Mouse (Mus musculus) heart, adult 2 months (tissue): ENCODE results near the gene Smco3. TPM values are rescaled to one million over a fixed set of nuclear protein-coding genes. Genes with fewer than 3 reads are reported as not detected.
A peak's percentile ranks its signal among the peaks of the same experiment; 100 is the strongest.
"Not testable (repeated sequence)": the region's sequence is repeated elsewhere in the genome, so short reads cannot be mapped to it uniquely, and the experiment has no call there.

Source experiments
- DNase-seq, 2 experiments: peaks; one replicate each; pipeline ENCODE4 v3.0.0; 2021
- H3K27ac ChIP-seq: fragments of 200-600 bp; 2 replicates; pipeline ENCODE4 v1.8.1; 2022
- H3K27me3 ChIP-seq: fragments of 200-500 bp; 2 replicates; pipeline ENCODE4 v1.6.1; 2012; ENCODE audit warnings: mild to moderate bottlenecking, low read length, inconsistent platforms, mixed read lengths; ENCODE audit not compliant: control insufficient read depth, insufficient read depth
- H3K36me3 ChIP-seq: fragments of 200-500 bp; 2 replicates; pipeline ENCODE4 v1.6.1; 2012; ENCODE audit warnings: low read length, inconsistent platforms; ENCODE audit not compliant: control insufficient read depth, insufficient read depth
- H3K4me1 ChIP-seq: fragments of 200-500 bp; 2 replicates; pipeline ENCODE4 v1.6.1; 2011; ENCODE audit warnings: low read length; ENCODE audit not compliant: control insufficient read depth, insufficient read depth
- H3K4me3 ChIP-seq: fragments of 200-600 bp; 2 replicates; pipeline ENCODE4 v1.8.1; 2022
- H3K79me2 ChIP-seq: fragments of 200-500 bp; replicated peaks from 2 replicates; pipeline ENCODE4 v1.6.1; 2012; ENCODE audit warnings: mild to moderate bottlenecking, inconsistent platforms, low read length, moderate library complexity, mixed read lengths; ENCODE audit not compliant: control insufficient read depth, insufficient read depth
- H3K9ac ChIP-seq: fragments of 200-500 bp; 2 replicates; pipeline ENCODE4 v1.6.1; 2012; ENCODE audit warnings: low read depth, mild to moderate bottlenecking, control low read depth, inconsistent platforms, low read length, mixed read lengths
- CTCF ChIP-seq: fragments of 200-600 bp; IDR thresholded peaks from 2 replicates; pipeline ENCODE4 v1.8.1; 2022; ENCODE audit warnings: antibody characterized with exemption, mild to moderate bottlenecking, moderate library complexity
- EP300 ChIP-seq: fragments of 200-500 bp; IDR thresholded peaks from 2 replicates; pipeline ENCODE4 v1.6.1; 2011; ENCODE audit warnings: low read depth, low read length, control low read depth; ENCODE audit not compliant: insufficient read depth
- POLR2A ChIP-seq: fragments of 200-500 bp; IDR thresholded peaks from 2 replicates; pipeline ENCODE4 v1.6.1; 2011; ENCODE audit warnings: mild to moderate bottlenecking, low read depth, low read length, control low read depth; ENCODE audit not compliant: insufficient read depth
- WGBS: fragments of 180-500 bp; shearing (Covaris S2); methylation state at CpG from one replicate; pipeline ENCODE4 v1.1.7; 2018; 5-methylcytosine and 5-hydroxymethylcytosine counted together
- intact Hi-C: fragments of 180-260 bp; cut with DNase I; formaldehyde crosslinking; loops from one replicate; pipeline ENCODE4 v1.15.1; 2025
- polyA plus RNA-seq: library from polyadenylated mRNA; depleted of rRNA; stranded (reverse); fragments of >200 nt; gene quantifications from 2 replicates; pipeline ENCODE4 v1.2.3, GENCODE M21; 2012
- total RNA-seq, 2 experiments: library from RNA; stranded (reverse); gene quantifications; 2 replicates each; pipeline ENCODE4 v1.2.3; 2021

The Smco3 gene
- total and polyA plus RNA-seq, 3 experiments = 0.04 TPM; not detected in 2

GRCm38 (mm10) chr6:136804705-136805408, 30.4 kb downstream of the Smco3 start:
- H3K27ac ChIP-seq = peak overlapping the region; percentile 99
- TF ChIP-seq POLR2A (no peak), CTCF (no peak), EP300 (no peak)
- 18% methylated on average over 9 of the region's 9 CpGs for WGBS
- H3K36me3 ChIP-seq = no peaks in the 10 kb centered on the region
- H3K9ac ChIP-seq = no peak overlapping the region
- H3K4me3 ChIP-seq = peak overlapping the region; percentile 71
- DNase-seq = no peak
- H3K79me2 ChIP-seq = no peaks in the 10 kb centered on the region
- intact Hi-C loops = loop anchor here (1.0 kb wide), 1 partner anchor 22 kb away; the partner anchor contains the start of gene BC049715
- peaks cover 4% of the 10 kb centered on the region for H3K4me1 ChIP-seq
- no peaks in the 10 kb centered on the region for H3K27me3 ChIP-seq

DNA sequence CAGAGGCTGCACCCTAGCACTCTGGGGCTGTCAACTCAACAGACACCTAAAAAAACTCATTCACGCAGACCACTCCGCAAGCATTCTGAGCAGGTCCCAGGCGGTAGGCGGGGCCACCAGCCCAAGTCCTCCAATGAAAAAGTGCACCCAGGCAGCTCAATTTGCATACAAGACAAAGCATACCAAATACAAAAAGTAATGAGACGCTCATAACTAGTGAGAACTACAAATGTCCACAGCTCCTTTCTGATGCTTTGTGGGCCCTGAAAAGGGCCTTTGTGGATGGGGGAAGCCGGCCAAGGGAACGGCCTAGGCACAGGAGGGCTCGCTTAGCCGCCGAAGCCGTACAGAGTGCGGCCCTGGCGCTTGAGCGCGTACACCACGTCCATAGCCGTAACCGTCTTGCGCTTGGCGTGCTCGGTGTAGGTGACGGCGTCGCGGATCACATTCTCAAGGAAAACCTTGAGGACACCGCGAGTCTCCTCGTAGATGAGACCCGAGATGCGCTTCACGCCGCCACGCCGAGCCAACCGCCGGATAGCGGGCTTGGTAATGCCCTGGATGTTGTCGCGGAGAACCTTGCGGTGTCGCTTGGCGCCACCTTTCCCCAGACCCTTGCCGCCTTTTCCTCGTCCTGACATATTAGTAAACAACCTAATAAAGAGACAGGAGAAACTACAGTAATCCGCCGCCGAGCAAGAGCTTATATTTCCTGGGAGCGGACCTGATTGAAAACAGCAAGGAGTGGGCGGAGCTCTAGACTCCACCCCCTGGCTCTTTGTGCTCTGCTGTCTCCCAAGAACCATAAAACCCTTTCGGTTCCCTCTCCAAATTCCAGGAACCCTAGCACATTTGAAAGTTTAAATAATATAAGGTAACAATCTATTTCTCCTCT, 31.3 kb downstream of the Smco3 start, which contains the start of gene Hist4h4:
Hist4h4 (minus strand) TSS at position 677 of the 895 bp plus-strand sequence.
- H3K9ac ChIP-seq = peak within 1 kb of the TSS; percentile 77
- WGBS = under 1% methylated on average over 50 of the region's 50 CpGs
- H3K4me1 ChIP-seq = peaks cover 4% of the 10 kb centered on the region
- peak within 1 kb of the TSS; percentile 71 for H3K4me3 ChIP-seq
- DNase-seq = peak; percentile 96 to 99
- peak within 1 kb of the TSS; percentile 99 for H3K27ac ChIP-seq
- H3K36me3 ChIP-seq = no peaks in the 10 kb centered on the region
- no peaks in the 10 kb centered on the region for H3K79me2 ChIP-seq
- no peaks in the 10 kb centered on the region for H3K27me3 ChIP-seq
- intact Hi-C loops = loop anchor here (1.0 kb wide), 1 partner anchor 23 kb away; the partner anchor contains the start of gene BC049715
- TF ChIP-seq POLR2A (peak; percentile 100), EP300 (peak; percentile 90), CTCF (no peak)

- Histone ChIP-seq H3K9ac (peak overlapping the region; percentile 24; the same call in 1 of the 2 replicates), H3K4me3 (peak overlapping the region; percentile 71), H3K36me3 (no peaks in the 10 kb centered on the region), H3K27me3 (no peaks in the 10 kb centered on the region), H3K4me1 (peaks cover 4% of the 10 kb centered on the region), H3K79me2 (no peaks in the 10 kb centered on the region), H3K27ac (peak overlapping the region; percentile 99)
- intact Hi-C loops = no loop called here
- no peak for DNase-seq
- WGBS = 9% methylated on average over 12 of the region's 12 CpGs
- TF ChIP-seq CTCF (no peak), POLR2A (no peak), EP300 (no peak)
These were observed 32.0 kb downstream of the Smco3 start for GRCm38 (mm10) chr6:136803093-136803738.

DNA sequence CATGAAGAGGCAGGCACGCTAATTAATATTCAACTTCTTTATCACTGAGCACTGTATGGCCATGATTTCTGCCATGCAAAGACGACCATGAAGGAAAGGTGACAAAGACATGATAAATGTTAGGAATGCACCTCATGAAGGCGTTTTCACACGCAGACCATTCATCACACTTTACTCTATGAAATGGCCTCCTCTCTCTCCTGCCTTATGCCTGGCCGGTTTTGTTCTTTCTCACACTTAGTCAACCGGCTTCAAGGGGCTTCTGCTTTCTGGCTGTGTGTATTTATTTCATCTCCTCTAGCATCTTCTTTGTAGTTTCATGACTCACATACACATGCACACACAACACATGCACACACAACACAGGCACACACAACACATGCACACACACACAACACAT, 34.0 kb downstream of the Smco3 start:
- TF ChIP-seq EP300 (no peak), POLR2A (no peak), CTCF (no peak)
- intact Hi-C loops = no loop called here
- Histone ChIP-seq H3K79me2 (no peaks in the 10 kb centered on the region), H3K9ac (no peak overlapping the region), H3K4me3 (no peak overlapping the region), H3K27ac (no peak overlapping the region), H3K27me3 (no peaks in the 10 kb centered on the region), H3K4me1 (peaks cover 4% of the 10 kb centered on the region), H3K36me3 (no peaks in the 10 kb centered on the region)
- DNase-seq = no peak
- WGBS = 81% methylated on average over 6 of the region's 6 CpGs

GRCm38 (mm10) chr6:136800710-136801109, 34.5 kb downstream of the Smco3 start:
- H3K9ac ChIP-seq = no peak overlapping the region
- H3K4me3 ChIP-seq = no peak overlapping the region
- H3K27me3 ChIP-seq = no peaks in the 10 kb centered on the region
- TF ChIP-seq EP300 = no peak
- no peak for TF ChIP-seq POLR2A
- TF ChIP-seq CTCF = no peak
- 89% methylated on average over 8 of the region's 8 CpGs for WGBS
- H3K4me1 ChIP-seq = peaks cover 4% of the 10 kb centered on the region
- no peaks in the 10 kb centered on the region for H3K36me3 ChIP-seq
- no peak for DNase-seq
- no peak overlapping the region for H3K27ac ChIP-seq
- intact Hi-C loops = no loop called here
- H3K79me2 ChIP-seq = no peaks in the 10 kb centered on the region

- DNase-seq, intact Hi-C loops, H3K36me3 ChIP-seq, H3K4me3 ChIP-seq, H3K9ac ChIP-seq, H3K27me3 ChIP-seq, H3K27ac ChIP-seq, H3K79me2 ChIP-seq, H3K4me1 ChIP-seq: not testable (repeated sequence)
- 75% methylated on average over 3 of the region's 3 CpGs for WGBS
These were observed 37.2 kb downstream of the Smco3 start for GRCm38 (mm10) chr6:136797874-136798693.
